Mouse (Mus musculus) kidney, adult 10 weeks (tissue): ENCODE data around the gene Dync1i1. TPM values are rescaled to one million over a fixed set of nuclear protein-coding genes. Genes with fewer than 3 reads are reported as not detected.

Source experiments
- polyA plus RNA-seq: library from polyadenylated mRNA; stranded (reverse); fragments of 350-450 nt; fragmentation: Illumina TruSeq; extraction: RNeasy Lipid Tissue Mini Kit (QIAGEN cat#74804); gene quantifications from one replicate; pipeline ENCODE4 v1.2.3, GENCODE M21; 2014; ENCODE audit warnings: low read depth, low replicate concordance

The Dync1i1 gene
- not detected for polyA plus RNA-seq

GRCm38 (mm10) chr6:5725611-5726236 is at the start of gene Dync1i1:
Dync1i1 (plus strand) TSS chr6:5725639.

Other genes with a start within 250 kb of the Dync1i1 start
- gene Pdk4, start 229.3 kb upstream of the Dync1i1 start, polyA plus RNA-seq = 56.6 TPM